Mouse (Mus musculus) heart, adult 18-20 months (tissue): ENCODE results near the gene Abracl. TPM values are rescaled to one million over a fixed set of nuclear protein-coding genes. Genes with fewer than 3 reads are reported as not detected.

Source experiments
- DNase-seq, 2 experiments: peaks; one replicate each; pipeline ENCODE4 v3.0.0; 2021 to 2022; ENCODE audit warnings: mixed read lengths in 1 of 2
- total RNA-seq, 2 experiments: library from RNA; stranded (reverse); gene quantifications; 2 replicates each; pipeline ENCODE4 v1.2.3; 2021

Abracl gene
- total RNA-seq, 2 experiments from 2014 or later = 27.6 to 37.5 TPM

- peak; percentile 83 to 87 for DNase-seq
These were observed 776 bp downstream of the Abracl start for GRCm38 (mm10) chr10:18022312-18022711.

- DNase-seq = no peak
These were observed 1.3 kb downstream of the Abracl start for GRCm38 (mm10) chr10:18021576-18022311.

- DNase-seq = no peak
These were observed 2.2 kb downstream of the Abracl start for GRCm38 (mm10) chr10:18020846-18021245.

- no peak for DNase-seq
These were observed 2.6 kb downstream of the Abracl start for GRCm38 (mm10) chr10:18020443-18020842.

GRCm38 (mm10) chr10:18011761-18012160, 11.3 kb downstream of the Abracl start:
- no peak for DNase-seq

- no peak for DNase-seq
These were observed 13.3 kb downstream of the Abracl start for GRCm38 (mm10) chr10:18009744-18010143.

- no peak for DNase-seq
These were observed 15.0 kb downstream of the Abracl start for GRCm38 (mm10) chr10:18008118-18008517.

GRCm38 (mm10) chr10:18007243-18007642, 15.8 kb downstream of the Abracl start:
- no peak for DNase-seq

GRCm38 (mm10) chr10:18006756-18007155, 16.3 kb downstream of the Abracl start:
- peak; percentile 63 to 81 for DNase-seq

GRCm38 (mm10) chr10:18005136-18005955, 17.7 kb downstream of the Abracl start:
- DNase-seq = no peak

- DNase-seq = no peak
These were observed 19.0 kb downstream of the Abracl start for GRCm38 (mm10) chr10:18003966-18004637.

- DNase-seq = no peak
These were observed 32.5 kb downstream of the Abracl start for GRCm38 (mm10) chr10:17990576-17990975.

- no peak for DNase-seq
These were observed 34.0 kb downstream of the Abracl start for GRCm38 (mm10) chr10:17989136-17989535.

- no peak for DNase-seq
These were observed 35.2 kb downstream of the Abracl start for GRCm38 (mm10) chr10:17987823-17988423.

- DNase-seq = peak; percentile 69 to 74
These were observed 39.8 kb downstream of the Abracl start for GRCm38 (mm10) chr10:17983313-17983712.

GRCm38 (mm10) chr10:17966090-17966489, 57.0 kb downstream of the Abracl start:
- no peak for DNase-seq

Other genes with a start within 250 kb of the Abracl start
- gene Txlnb, start 227.1 kb downstream of the Abracl start, total RNA-seq = 100 to 1,000 TPM; 325 to 387 TPM
- 10 to 100 TPM; 33.8 to 33.9 TPM for gene Heca, start 75.2 kb downstream of the Abracl start, total RNA-seq
- gene Reps1, start 32.6 kb upstream of the Abracl start, total RNA-seq = 10 to 100 TPM; 29.3 to 32.8 TPM
- gene Ect2l, start 187.6 kb upstream of the Abracl start, total RNA-seq = under 1 TPM in 1 of 2 experiments, not detected in 1; 0.26 TPM
- 10 to 100 TPM; 15.2 to 15.5 TPM for gene Ccdc28a, start 211.7 kb upstream of the Abracl start, total RNA-seq